Mouse (Mus musculus): Measurements from ENCODE around the gene Mup8. TPM values are rescaled to one million over a fixed set of nuclear protein-coding genes. Genes with fewer than 3 reads are reported as not detected.
"Not testable (repeated sequence)": the region's sequence is repeated elsewhere in the genome, so short reads cannot be mapped to it uniquely, and the experiment has no call there.

Gene Mup8
- not detected in 2 replicates for polyA plus RNA-seq (2016; fragmentation: Nextera tagmentation; extraction: Ambion mirVana)

DNA sequence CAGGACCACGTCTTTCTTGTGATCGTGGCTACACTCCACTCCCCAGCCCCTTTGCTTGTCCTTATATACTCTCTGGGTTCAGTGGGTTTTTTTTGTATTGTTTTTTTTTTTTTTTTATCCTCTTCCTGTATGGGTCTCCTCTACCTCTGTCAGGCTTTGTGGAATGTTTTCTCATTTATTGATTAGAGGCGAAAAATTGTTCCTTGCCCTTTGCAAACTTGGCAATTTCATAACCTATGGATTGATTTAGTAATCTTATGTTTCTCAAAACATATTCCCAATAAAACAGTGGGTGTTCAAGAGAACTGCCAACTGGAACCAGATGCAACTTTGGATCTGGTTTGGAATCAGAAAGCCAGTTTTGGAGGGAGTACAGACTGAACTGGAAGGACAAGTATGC is at the start of gene Mup8:
TSS of gene Mup8 (minus strand) at position 101 of the 400 bp plus-strand sequence.
- not testable (repeated sequence) for ATAC-seq (ENCODE audit: low FRiP score); H3K4me3 ChIP-seq (replicated peaks); H3K27ac ChIP-seq; H3K4me2 ChIP-seq; H3K27me3 ChIP-seq; H3K9ac ChIP-seq; H3K9me3 ChIP-seq; H3K4me1 ChIP-seq; H3K36me3 ChIP-seq (replicated peaks)
- 85% methylated on average over 3 of the region's 3 CpGs for WGBS

DNA sequence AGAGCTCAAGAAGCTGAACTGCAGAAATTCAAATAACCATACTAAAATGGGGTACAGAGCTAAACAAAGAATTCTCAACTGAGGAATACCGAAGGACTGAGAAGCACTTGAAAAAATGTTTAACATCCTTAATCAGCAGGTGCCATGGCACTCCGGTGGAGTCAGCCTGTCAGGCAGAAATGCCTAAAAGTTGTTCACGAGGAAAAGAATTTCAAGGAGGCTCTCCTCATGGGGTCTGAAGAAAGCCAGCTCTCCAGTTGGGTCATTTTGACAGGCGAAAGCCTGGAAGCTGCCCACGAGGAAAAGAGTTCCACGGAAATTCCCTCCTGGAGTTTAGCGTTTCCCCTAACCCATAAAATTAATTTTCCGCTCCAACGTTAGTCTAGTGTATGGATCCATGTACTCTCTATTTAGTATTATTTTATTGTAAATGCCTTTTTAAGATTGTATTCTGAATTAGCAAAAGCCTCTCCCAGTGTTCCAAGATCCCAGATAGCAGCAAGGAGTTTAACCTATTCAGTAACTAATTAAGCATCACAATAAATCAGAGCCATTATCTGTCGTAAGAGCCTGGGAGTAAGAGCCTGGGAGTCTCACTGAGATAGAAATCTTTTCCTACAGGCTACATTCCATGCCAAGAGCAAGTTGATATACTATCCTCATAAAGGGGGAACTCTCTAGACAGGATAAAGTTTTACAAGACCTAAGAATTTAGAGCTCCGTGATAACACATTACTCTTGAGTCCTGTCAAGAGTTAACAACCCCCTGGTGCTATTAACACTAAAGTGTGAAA is 43.8 kb upstream of the Mup8 start:
- 83% methylated on average over 11 of the region's 11 CpGs for WGBS

DNA sequence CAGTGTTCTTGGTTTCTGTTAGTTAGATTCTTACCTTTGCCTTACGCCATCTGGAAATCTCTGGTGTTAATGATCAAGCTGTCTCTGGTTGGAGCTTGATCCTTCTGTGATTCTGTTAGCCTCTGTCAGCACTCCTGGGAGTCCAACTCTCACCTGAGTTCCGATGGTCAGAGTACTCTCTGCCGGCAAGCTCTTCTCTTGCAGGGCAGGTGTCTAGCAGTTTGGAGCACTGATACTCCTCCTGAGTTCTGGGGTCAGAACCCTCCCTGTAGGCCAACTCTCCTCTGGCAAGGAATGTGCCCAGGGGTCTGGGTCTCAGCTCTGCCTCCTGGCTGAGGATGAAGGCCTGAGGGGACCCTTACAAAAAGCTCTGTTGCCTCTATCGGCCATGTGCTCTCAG is 40.3 kb upstream of the Mup8 start:
- 95% methylated on average over 3 of the region's 4 CpGs for WGBS
- not testable (repeated sequence) for H3K4me2 ChIP-seq; H3K27ac ChIP-seq; H3K9me3 ChIP-seq; ATAC-seq (ENCODE audit: low FRiP score); H3K27me3 ChIP-seq; H3K4me1 ChIP-seq; H3K4me3 ChIP-seq (replicated peaks); H3K9ac ChIP-seq; H3K36me3 ChIP-seq (replicated peaks)

More for the DNA sequence above, 43.8 kb upstream of the Mup8 start:
- H3K27me3 ChIP-seq; H3K36me3 ChIP-seq (replicated peaks); H3K4me1 ChIP-seq; ATAC-seq (ENCODE audit: low FRiP score); H3K9ac ChIP-seq; H3K4me2 ChIP-seq; H3K27ac ChIP-seq; H3K4me3 ChIP-seq (replicated peaks); H3K9me3 ChIP-seq: not testable (repeated sequence)

Other genes starting within 250 kb of the Mup8 start
- gene Mup7, start 152.1 kb downstream of the Mup8 start, polyA plus RNA-seq (2016; fragmentation: Nextera tagmentation; extraction: Ambion mirVana): not detected in 2 replicates
- gene Mup2, start 68.3 kb downstream of the Mup8 start, polyA plus RNA-seq (2016; fragmentation: Nextera tagmentation; extraction: Ambion mirVana): not detected in 2 replicates
- not detected in 2 replicates for gene Mup9, start 199.4 kb upstream of the Mup8 start, polyA plus RNA-seq (2016; fragmentation: Nextera tagmentation; extraction: Ambion mirVana)